Mouse (Mus musculus) heart, adult 2 months (tissue): ENCODE data around the gene Glycam1.

ENCODE experiments used
- CTCF ChIP-seq: fragments of 200-600 bp; IDR thresholded peaks from 2 replicates; pipeline ENCODE4 v1.8.1; 2022; ENCODE audit warnings: antibody characterized with exemption, mild to moderate bottlenecking, moderate library complexity
- POLR2A ChIP-seq: fragments of 200-500 bp; IDR thresholded peaks from 2 replicates; pipeline ENCODE4 v1.6.1; 2011; ENCODE audit warnings: mild to moderate bottlenecking, low read depth, low read length, control low read depth; ENCODE audit not compliant: insufficient read depth

DNA sequence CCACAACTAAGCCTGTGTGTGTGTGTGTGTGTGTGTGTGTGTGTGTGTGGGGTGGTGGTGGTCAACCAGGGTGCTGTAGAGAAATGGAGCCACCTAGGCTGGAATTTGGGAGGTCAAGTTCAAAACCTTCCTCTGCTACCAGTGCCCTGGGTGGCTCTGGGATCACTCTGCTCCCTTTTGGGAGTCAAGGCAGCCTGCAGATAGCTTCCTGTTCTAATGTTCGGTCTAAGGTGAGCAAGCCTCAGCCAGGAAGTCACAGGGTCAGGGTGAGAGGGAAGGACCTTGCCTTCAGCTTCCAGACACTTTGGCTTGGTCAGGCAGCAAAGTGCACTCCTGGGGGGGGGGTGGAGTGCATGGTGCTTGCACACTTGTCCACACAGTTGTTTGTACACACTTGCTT, 24.2 kb downstream of the Glycam1 start:
- TF ChIP-seq CTCF (no peak), POLR2A (no peak)
